Mouse (Mus musculus): ENCODE data around the gene Cdh13. TPM values are rescaled to one million over a fixed set of nuclear protein-coding genes. Genes with fewer than 3 reads are reported as not detected.
A peak's percentile ranks its signal among the peaks of the same experiment; 100 is the strongest.

Cdh13 gene
- polyA plus RNA-seq, 1 experiment from 2014 or later, result 18.2 TPM

GRCm38 (mm10) chr8:119085022-119085421, 801.5 kb downstream of the Cdh13 start:
- Histone ChIP-seq H3K4me2 (ENCODE audit: low read length) (no peak overlapping the region), H3K36me3 (ENCODE audit: control insufficient read depth, insufficient read depth, low read length) (no peaks in the 10 kb centered on the region), H3K4me3 (ENCODE audit: low read depth, low read length) (no peak overlapping the region), H3K9ac (ENCODE audit: low read length) (no peak overlapping the region), H3K27me3 (replicated peaks; ENCODE audit: control insufficient read depth, insufficient read depth, low read length) (no peaks in the 10 kb centered on the region), H3K4me1 (replicated peaks; ENCODE audit: control insufficient read depth, insufficient read depth, low read length) (no peaks in the 10 kb centered on the region), H3K27ac (ENCODE audit: low read depth) (no peak overlapping the region), H3K9me3 (ENCODE audit: control insufficient read depth, low read length) (no peaks in the 10 kb centered on the region)
- 89% methylated on average over 8 of the region's 8 CpGs for WGBS
- no peak for DNase-seq (ENCODE audit: low spot score)
- no peak for ATAC-seq (replicated peaks; ENCODE audit: low FRiP score, low TSS enrichment, low read depth)

DNA sequence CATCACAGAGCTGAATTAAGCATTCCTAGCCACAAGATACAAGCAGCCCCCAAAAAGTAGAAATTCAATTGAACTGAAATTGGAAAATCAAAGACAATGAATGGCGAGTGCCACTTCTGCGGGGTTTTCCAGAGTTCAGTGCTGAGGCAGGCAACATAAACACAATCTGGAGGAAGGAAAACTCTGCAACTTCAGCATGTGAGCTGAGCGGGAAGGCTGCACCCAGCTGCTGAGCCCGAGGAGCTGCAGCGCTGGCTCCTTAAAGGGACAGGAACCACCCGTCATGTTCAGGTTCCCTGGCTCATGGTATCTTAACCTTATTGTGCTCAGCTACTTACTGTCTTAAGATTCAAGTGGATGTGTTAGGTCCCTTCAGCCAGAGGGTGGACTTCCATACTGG, 814.7 kb downstream of the Cdh13 start:
- Histone ChIP-seq H3K4me3 (ENCODE audit: low read depth, low read length) (no peak overlapping the region), H3K9ac (ENCODE audit: low read length) (no peak overlapping the region), H3K27ac (ENCODE audit: low read depth) (peak overlapping the region; percentile 76), H3K27me3 (replicated peaks; ENCODE audit: control insufficient read depth, insufficient read depth, low read length) (no peaks in the 10 kb centered on the region), H3K4me1 (replicated peaks; ENCODE audit: control insufficient read depth, insufficient read depth, low read length) (peaks cover 3% of the 10 kb centered on the region; the same call in 1 of the 2 replicates), H3K9me3 (ENCODE audit: control insufficient read depth, low read length) (no peaks in the 10 kb centered on the region), H3K36me3 (ENCODE audit: control insufficient read depth, insufficient read depth, low read length) (no peaks in the 10 kb centered on the region), H3K4me2 (ENCODE audit: low read length) (peak overlapping the region; percentile 31; the same call in 1 of the 2 replicates)
- peak; percentile 52 for DNase-seq (ENCODE audit: low spot score)
- ATAC-seq (replicated peaks; ENCODE audit: low FRiP score, low TSS enrichment, low read depth), result no peak
- 13% methylated on average over 6 of the region's 6 CpGs for WGBS

- 76% methylated on average over 6 of the region's 6 CpGs for WGBS
- no peaks in the 10 kb centered on the region for H3K36me3 ChIP-seq (ENCODE audit: control insufficient read depth, insufficient read depth, low read length)
- no peaks in the 10 kb centered on the region for H3K9me3 ChIP-seq (ENCODE audit: control insufficient read depth, low read length)
- DNase-seq (ENCODE audit: low spot score) (no peak), ATAC-seq (replicated peaks; ENCODE audit: low FRiP score, low TSS enrichment, low read depth) (no peak)
- H3K27ac ChIP-seq (ENCODE audit: low read depth), result no peak overlapping the region
- no peak overlapping the region for H3K9ac ChIP-seq (ENCODE audit: low read length)
- H3K4me1 ChIP-seq (replicated peaks; ENCODE audit: control insufficient read depth, insufficient read depth, low read length), result no peaks in the 10 kb centered on the region; the same call in 1 of the 2 replicates
- H3K4me2 ChIP-seq (ENCODE audit: low read length), result no peak overlapping the region
- no peaks in the 10 kb centered on the region for H3K27me3 ChIP-seq (replicated peaks; ENCODE audit: control insufficient read depth, insufficient read depth, low read length)
- H3K4me3 ChIP-seq (ENCODE audit: low read depth, low read length), result no peak overlapping the region
Measured at GRCm38 (mm10) chr8:119102871-119103270, 819.3 kb downstream of the Cdh13 start.

GRCm38 (mm10) chr8:119109655-119110054, 826.1 kb downstream of the Cdh13 start:
- Histone ChIP-seq H3K27ac (ENCODE audit: low read depth) (no peak overlapping the region), H3K36me3 (ENCODE audit: control insufficient read depth, insufficient read depth, low read length) (no peaks in the 10 kb centered on the region), H3K4me2 (ENCODE audit: low read length) (no peak overlapping the region), H3K27me3 (replicated peaks; ENCODE audit: control insufficient read depth, insufficient read depth, low read length) (no peaks in the 10 kb centered on the region), H3K4me3 (ENCODE audit: low read depth, low read length) (no peak overlapping the region), H3K9me3 (ENCODE audit: control insufficient read depth, low read length) (no peaks in the 10 kb centered on the region), H3K4me1 (replicated peaks; ENCODE audit: control insufficient read depth, insufficient read depth, low read length) (no peaks in the 10 kb centered on the region), H3K9ac (ENCODE audit: low read length) (no peak overlapping the region)
- no peak for DNase-seq (ENCODE audit: low spot score)
- WGBS, result 66% methylated on average over 7 of the region's 7 CpGs
- no peak for ATAC-seq (replicated peaks; ENCODE audit: low FRiP score, low TSS enrichment, low read depth)

- H3K27ac ChIP-seq (ENCODE audit: low read depth), result no peak overlapping the region
- H3K9ac ChIP-seq (ENCODE audit: low read length), result no peak overlapping the region
- no peak overlapping the region for H3K4me2 ChIP-seq (ENCODE audit: low read length)
- DNase-seq (ENCODE audit: low spot score) (no peak), ATAC-seq (replicated peaks; ENCODE audit: low FRiP score, low TSS enrichment, low read depth) (no peak)
- WGBS, result 85% methylated on average over 3 of the region's 3 CpGs
- H3K36me3 ChIP-seq (ENCODE audit: control insufficient read depth, insufficient read depth, low read length), result no peaks in the 10 kb centered on the region
- no peaks in the 10 kb centered on the region for H3K4me1 ChIP-seq (replicated peaks; ENCODE audit: control insufficient read depth, insufficient read depth, low read length)
- no peaks in the 10 kb centered on the region for H3K9me3 ChIP-seq (ENCODE audit: control insufficient read depth, low read length)
- no peaks in the 10 kb centered on the region for H3K27me3 ChIP-seq (replicated peaks; ENCODE audit: control insufficient read depth, insufficient read depth, low read length)
- no peak overlapping the region for H3K4me3 ChIP-seq (ENCODE audit: low read depth, low read length)
Measured at GRCm38 (mm10) chr8:119112861-119113260, 829.3 kb downstream of the Cdh13 start.

GRCm38 (mm10) chr8:119121236-119121635, 837.7 kb downstream of the Cdh13 start:
- Histone ChIP-seq H3K4me1 (replicated peaks; ENCODE audit: control insufficient read depth, insufficient read depth, low read length) (no peaks in the 10 kb centered on the region), H3K9ac (ENCODE audit: low read length) (no peak overlapping the region), H3K9me3 (ENCODE audit: control insufficient read depth, low read length) (no peaks in the 10 kb centered on the region), H3K36me3 (ENCODE audit: control insufficient read depth, insufficient read depth, low read length) (no peaks in the 10 kb centered on the region), H3K4me3 (ENCODE audit: low read depth, low read length) (no peak overlapping the region), H3K27me3 (replicated peaks; ENCODE audit: control insufficient read depth, insufficient read depth, low read length) (no peaks in the 10 kb centered on the region), H3K27ac (ENCODE audit: low read depth) (no peak overlapping the region), H3K4me2 (ENCODE audit: low read length) (no peak overlapping the region)
- DNase-seq (ENCODE audit: low spot score) (no peak), ATAC-seq (replicated peaks; ENCODE audit: low FRiP score, low TSS enrichment, low read depth) (no peak)
- 53% methylated on average over 13 of the region's 13 CpGs for WGBS

DNA sequence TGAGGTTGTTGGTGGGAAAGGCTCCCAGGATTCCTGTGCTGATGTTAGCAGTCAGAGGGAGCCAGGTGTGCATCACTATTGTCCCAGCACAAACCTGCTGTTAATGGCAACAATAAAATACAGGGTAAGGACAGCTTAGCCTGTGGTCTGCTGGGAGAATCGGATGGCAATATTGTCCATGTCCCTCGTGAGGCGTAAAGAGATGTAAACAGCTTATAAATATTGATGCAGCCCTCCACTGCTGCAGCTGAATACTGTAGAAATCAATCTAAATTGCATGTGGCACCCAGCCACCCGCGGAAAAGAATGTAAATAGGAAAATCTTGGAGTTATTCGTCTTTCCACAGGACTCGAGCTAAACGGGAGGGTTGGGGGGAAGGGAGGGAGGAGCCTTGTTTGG, 844.3 kb downstream of the Cdh13 start:
- Histone ChIP-seq H3K4me2 (ENCODE audit: low read length) (no peak overlapping the region), H3K9ac (ENCODE audit: low read length) (no peak overlapping the region)
- no peak for DNase-seq (ENCODE audit: low spot score)

GRCm38 (mm10) chr8:119128266-119128665, 844.7 kb downstream of the Cdh13 start:
- Histone ChIP-seq H3K4me1 (replicated peaks; ENCODE audit: control insufficient read depth, insufficient read depth, low read length) (peaks cover 3% of the 10 kb centered on the region), H3K27me3 (replicated peaks; ENCODE audit: control insufficient read depth, insufficient read depth, low read length) (no peaks in the 10 kb centered on the region), H3K4me2 (ENCODE audit: low read length) (no peak overlapping the region), H3K4me3 (ENCODE audit: low read depth, low read length) (no peak overlapping the region), H3K27ac (ENCODE audit: low read depth) (no peak overlapping the region), H3K9ac (ENCODE audit: low read length) (no peak overlapping the region), H3K9me3 (ENCODE audit: control insufficient read depth, low read length) (no peaks in the 10 kb centered on the region), H3K36me3 (ENCODE audit: control insufficient read depth, insufficient read depth, low read length) (no peaks in the 10 kb centered on the region)
- ATAC-seq (replicated peaks; ENCODE audit: low FRiP score, low TSS enrichment, low read depth) (0 out of 2 replicates have a peak, but pooled peaks have one; percentile 12), DNase-seq (ENCODE audit: low spot score) (no peak)
- WGBS, result 43% methylated on average over 3 of the region's 3 CpGs

More for the DNA sequence above, 844.3 kb downstream of the Cdh13 start:
- no peaks in the 10 kb centered on the region for H3K27me3 ChIP-seq (replicated peaks; ENCODE audit: control insufficient read depth, insufficient read depth, low read length)
- WGBS, result 39% methylated on average over 8 of the region's 8 CpGs
- H3K4me3 ChIP-seq (ENCODE audit: low read depth, low read length), result no peak overlapping the region
- no peak for ATAC-seq (replicated peaks; ENCODE audit: low FRiP score, low TSS enrichment, low read depth)
- 0 out of 2 replicates have a peak overlapping the region, but pooled peaks have one; percentile 10 for H3K27ac ChIP-seq (ENCODE audit: low read depth)
- H3K9me3 ChIP-seq (ENCODE audit: control insufficient read depth, low read length), result no peaks in the 10 kb centered on the region
- H3K36me3 ChIP-seq (ENCODE audit: control insufficient read depth, insufficient read depth, low read length), result no peaks in the 10 kb centered on the region
- peaks cover 3% of the 10 kb centered on the region for H3K4me1 ChIP-seq (replicated peaks; ENCODE audit: control insufficient read depth, insufficient read depth, low read length)

- 63% methylated on average over 6 of the region's 6 CpGs for WGBS
- H3K36me3 ChIP-seq (ENCODE audit: control insufficient read depth, insufficient read depth, low read length), result no peaks in the 10 kb centered on the region
- H3K27ac ChIP-seq (ENCODE audit: low read depth), result no peak overlapping the region
- no peak overlapping the region for H3K9ac ChIP-seq (ENCODE audit: low read length)
- ATAC-seq (replicated peaks; ENCODE audit: low FRiP score, low TSS enrichment, low read depth), result no peak
- no peak overlapping the region for H3K4me2 ChIP-seq (ENCODE audit: low read length)
- no peak for DNase-seq (ENCODE audit: low spot score)
- no peaks in the 10 kb centered on the region for H3K9me3 ChIP-seq (ENCODE audit: control insufficient read depth, low read length)
- no peaks in the 10 kb centered on the region for H3K27me3 ChIP-seq (replicated peaks; ENCODE audit: control insufficient read depth, insufficient read depth, low read length)
- no peak overlapping the region for H3K4me3 ChIP-seq (ENCODE audit: low read depth, low read length)
- no peaks in the 10 kb centered on the region for H3K4me1 ChIP-seq (replicated peaks; ENCODE audit: control insufficient read depth, insufficient read depth, low read length)
Measured at GRCm38 (mm10) chr8:119156454-119156921, 873.0 kb downstream of the Cdh13 start.

All from intestine, embryonic 14.5 days (tissue).